In the genomic region with DNA sequence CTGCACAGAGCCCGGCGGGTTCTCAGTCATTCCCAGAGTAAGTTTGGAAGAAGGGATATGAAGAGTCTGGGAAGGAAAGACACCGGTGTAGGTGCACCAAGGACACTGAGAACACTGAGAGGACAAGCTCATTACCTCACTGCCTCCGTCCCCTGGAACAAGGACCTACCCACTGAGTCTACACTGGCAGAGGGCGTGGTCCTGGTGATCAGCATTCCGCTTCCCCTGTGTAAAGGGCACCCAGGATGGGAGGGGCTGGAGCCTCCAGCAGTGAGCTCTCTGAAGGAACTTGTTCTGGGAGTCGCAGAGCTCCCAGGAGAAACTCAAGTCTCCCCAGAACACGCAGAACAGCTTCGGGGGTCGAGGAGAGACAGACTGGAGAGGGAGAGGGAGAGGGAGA, we compare ENCODE assay signal across 14 mouse cellular contexts.
DNase-seq lines count a peak whose midpoint lies in the region; ATAC-seq and TF ChIP-seq lines count a peak whose summit lies in the region.
"Had no signal": no experiment of that assay in that cellular context is flagged by ENCODE, and none has a peak within 500 bp of the region (broad histone marks: within the 10 kb centered on the region; RNA-seq: fewer than 3 reads in every experiment).

No protein-coding gene starts in this region.

- no peak for TF ChIP-seq EP300 in lung, postnatal 0 days (IDR thresholded peaks at IDR 0.05)

- ATAC-seq in intestine, embryonic 15.5 days, result peak; percentile 91
- ATAC-seq in lung, postnatal 0 days, result peak; percentile 89
- no peak for ATAC-seq in hindbrain, embryonic 11.5 days (ENCODE audit: low FRiP score)
- ATAC-seq: CD4-positive, CD25-positive, alpha-beta regulatory T cell, adult 4 months had no signal

- no peak overlapping the region for H3K9ac ChIP-seq in intestine, embryonic 15.5 days
- H3K9ac ChIP-seq in lung, postnatal 0 days (replicated peaks; ENCODE audit: low read depth), result no peak overlapping the region
- no peak overlapping the region for H3K9ac ChIP-seq in hindbrain, embryonic 11.5 days (ENCODE audit: low read depth, low read length)
- H3K9ac ChIP-seq: forebrain, embryonic 15.5 days; limb, embryonic 13.5 days; midbrain, embryonic 13.5 days had no signal

- WGBS in kidney, adult 2 months, result 56% methylated on average over 8 of the region's 10 CpGs
- WGBS in intestine, embryonic 15.5 days, result 31% methylated on average over 9 of the region's 10 CpGs
- WGBS in lung, postnatal 0 days, result 31% methylated on average over 10 of the region's 10 CpGs
- WGBS in hindbrain, embryonic 11.5 days, result 49% methylated on average over 8 of the region's 10 CpGs

- H3K4me2 ChIP-seq in intestine, embryonic 15.5 days (replicated peaks), result no peak overlapping the region
- no peak overlapping the region for H3K4me2 ChIP-seq in lung, postnatal 0 days (replicated peaks; ENCODE audit: low read depth, low read length)
- no peak overlapping the region for H3K4me2 ChIP-seq in hindbrain, embryonic 11.5 days (replicated peaks; ENCODE audit: low read depth, low read length)
- H3K4me2 ChIP-seq: forebrain, embryonic 15.5 days; hindbrain, embryonic 13.5 days; limb, embryonic 13.5 days; midbrain, embryonic 13.5 days; neural tube, embryonic 13.5 days had no signal

- H3K9me3 ChIP-seq in intestine, embryonic 15.5 days, result no peaks in the 10 kb centered on the region
- no peaks in the 10 kb centered on the region for H3K9me3 ChIP-seq in lung, postnatal 0 days (ENCODE audit: low read length)
- no peaks in the 10 kb centered on the region for H3K9me3 ChIP-seq in hindbrain, embryonic 11.5 days (ENCODE audit: control insufficient read depth, low read length)
- H3K9me3 ChIP-seq: forebrain, embryonic 15.5 days; hindbrain, embryonic 13.5 days; limb, embryonic 13.5 days; midbrain, embryonic 13.5 days; neural tube, embryonic 13.5 days had no signal

- H3K4me3 ChIP-seq in kidney, adult 2 months (ENCODE audit: insufficient read depth, low read depth, low read length), result no peak overlapping the region
- no peak overlapping the region for H3K4me3 ChIP-seq in intestine, embryonic 15.5 days (replicated peaks)
- H3K4me3 ChIP-seq in lung, postnatal 0 days (ENCODE audit: low read depth, low read length), result no peak overlapping the region
- no peak overlapping the region for H3K4me3 ChIP-seq in hindbrain, embryonic 11.5 days (ENCODE audit: low read depth, low read length)
- H3K4me3 ChIP-seq: forebrain, embryonic 15.5 days; hindbrain, embryonic 13.5 days; limb, embryonic 13.5 days; midbrain, embryonic 13.5 days; neural tube, embryonic 13.5 days had no signal

- no peaks in the 10 kb centered on the region for H3K27me3 ChIP-seq in kidney, adult 2 months (replicated peaks; ENCODE audit: control insufficient read depth, insufficient read depth, low read length)
- no peaks in the 10 kb centered on the region for H3K27me3 ChIP-seq in intestine, embryonic 15.5 days (replicated peaks)
- no peaks in the 10 kb centered on the region for H3K27me3 ChIP-seq in lung, postnatal 0 days (replicated peaks; ENCODE audit: insufficient read depth, low read length)
- no peaks in the 10 kb centered on the region for H3K27me3 ChIP-seq in hindbrain, embryonic 11.5 days (ENCODE audit: control insufficient read depth, insufficient read depth, low read length)
- H3K27me3 ChIP-seq: forebrain, embryonic 15.5 days; hindbrain, embryonic 13.5 days; midbrain, embryonic 13.5 days; neural tube, embryonic 13.5 days had no signal

- TF ChIP-seq POLR2A in kidney, adult 2 months (IDR thresholded peaks at IDR 0.05; ENCODE audit: low read depth, low read length), result no peak

- peak; percentile 27 for DNase-seq in kidney, adult 2 months
- DNase-seq in kidney, postnatal 10 days, result no peak
- peak; percentile 84 for DNase-seq in lung, postnatal 0 days (ENCODE audit: low spot score)
- DNase-seq in urinary bladder, adult 2 months (ENCODE audit: low spot score), result peak; percentile 45
- DNase-seq in hindbrain, embryonic 11.5 days (ENCODE audit: low spot score), result no peak
- DNase-seq in frontal cortex, postnatal 14 days (ENCODE audit: low spot score in 2 of 2), result no peak
- DNase-seq: cerebellum, adult 9-10 months had no signal

- no peaks in the 10 kb centered on the region for H3K36me3 ChIP-seq in kidney, adult 2 months (ENCODE audit: control insufficient read depth, insufficient read depth, low read length)
- H3K36me3 ChIP-seq in intestine, embryonic 15.5 days, result no peaks in the 10 kb centered on the region
- H3K36me3 ChIP-seq in lung, postnatal 0 days (ENCODE audit: insufficient read depth, low read length), result no peaks in the 10 kb centered on the region
- no peaks in the 10 kb centered on the region for H3K36me3 ChIP-seq in hindbrain, embryonic 11.5 days (ENCODE audit: control insufficient read depth, insufficient read depth, low read length)
- H3K36me3 ChIP-seq: forebrain, embryonic 15.5 days; hindbrain, embryonic 13.5 days; limb, embryonic 13.5 days; midbrain, embryonic 13.5 days; neural tube, embryonic 13.5 days had no signal

- H3K4me1 ChIP-seq in kidney, adult 2 months (ENCODE audit: control insufficient read depth, insufficient read depth, low read length), result no peaks in the 10 kb centered on the region
- H3K4me1 ChIP-seq in intestine, embryonic 15.5 days (replicated peaks), result peaks cover 18% of the 10 kb centered on the region
- peaks cover 14% of the 10 kb centered on the region; the same call in 1 of the 2 replicates for H3K4me1 ChIP-seq in lung, postnatal 0 days (ENCODE audit: insufficient read depth, low read depth, low read length)
- H3K4me1 ChIP-seq in hindbrain, embryonic 11.5 days (replicated peaks; ENCODE audit: control insufficient read depth, insufficient read depth, low read length), result peaks cover 2% of the 10 kb centered on the region; the same call in 1 of the 2 replicates

- no peak overlapping the region for H3K27ac ChIP-seq in kidney, adult 2 months (ENCODE audit: insufficient read depth, low read depth, low read length)
- peak overlapping the region; percentile 55 for H3K27ac ChIP-seq in intestine, embryonic 15.5 days
- no peak overlapping the region for H3K27ac ChIP-seq in lung, postnatal 0 days (ENCODE audit: low read length)
- no peak overlapping the region for H3K27ac ChIP-seq in hindbrain, embryonic 11.5 days (ENCODE audit: low read depth, low read length)
- H3K27ac ChIP-seq: limb, embryonic 13.5 days had no signal

- no peak for TF ChIP-seq CTCF in kidney, adult 2 months (conservative IDR thresholded peaks at IDR 0.05; ENCODE audit: insufficient read depth, insufficient read length, low read depth, low read length)
- no peak for TF ChIP-seq CTCF in lung, postnatal 0 days (IDR thresholded peaks at IDR 0.05)

Comparison
In these comparisons a context has a peak if more than half of its experiments do, and no peak if none do; other contexts are left out.
1. DNase-seq: peak in kidney, adult 2 months (single experiment), lung, postnatal 0 days (single experiment) and urinary bladder, adult 2 months (single experiment); none in kidney, postnatal 10 days (single experiment), hindbrain, embryonic 11.5 days (single experiment) and frontal cortex, postnatal 14 days (0 of 2).